Mouse (Mus musculus) right cerebral cortex, adult 18-20 months (tissue): ENCODE results near the gene Med12l.

Experiments used
- DNase-seq: peaks from one replicate; pipeline ENCODE4 v3.0.0; 2022; ENCODE audit warnings: mixed read lengths

Med12l gene

DNA sequence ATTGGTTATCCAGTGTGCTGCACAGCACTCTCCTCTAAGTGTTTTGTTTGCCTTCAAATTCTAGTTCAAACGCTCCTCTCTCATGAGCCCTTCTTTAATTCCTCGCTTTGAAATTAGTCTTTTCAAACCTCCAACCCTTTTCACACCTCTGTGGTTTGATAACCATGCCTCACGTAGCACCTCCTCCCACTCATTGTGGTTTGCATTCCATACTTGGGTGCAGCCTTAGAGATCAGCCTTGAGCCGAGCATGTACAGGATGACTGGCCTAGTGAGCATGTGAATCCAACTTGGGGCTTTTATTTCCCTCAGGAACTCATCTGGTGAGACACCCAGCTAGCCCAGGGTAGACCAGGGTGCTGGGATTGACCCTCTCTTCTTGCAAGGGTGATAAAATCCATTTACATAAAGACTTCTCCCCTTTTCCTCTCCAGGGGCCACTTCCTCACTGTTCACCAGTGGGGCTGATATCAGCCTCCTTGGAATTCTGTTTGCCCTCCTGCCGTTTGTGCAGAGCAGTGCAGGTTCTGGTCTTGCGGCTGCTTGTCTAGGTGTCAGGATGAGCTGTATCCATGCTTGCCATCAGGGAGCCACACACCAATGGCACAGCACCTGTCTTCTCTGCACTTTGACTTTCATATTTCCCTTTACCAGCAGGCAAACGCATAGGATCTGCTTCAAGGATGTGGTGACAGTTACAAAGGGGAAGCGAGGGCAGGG lies 198.3 kb downstream of the Med12l start:
- DNase-seq: no peak

- DNase-seq: no peak
Measured at GRCm38 (mm10) chr3:59204719-59205503, 199.3 kb downstream of the Med12l start.

- no peak for DNase-seq
Measured at GRCm38 (mm10) chr3:59205941-59206340, 200.3 kb downstream of the Med12l start.

GRCm38 (mm10) chr3:59208650-59209548 lies 203.3 kb downstream of the Med12l start:
- peak; percentile 40 for DNase-seq

GRCm38 (mm10) chr3:59210089-59210488 lies 204.5 kb downstream of the Med12l start:
- no peak for DNase-seq

DNA sequence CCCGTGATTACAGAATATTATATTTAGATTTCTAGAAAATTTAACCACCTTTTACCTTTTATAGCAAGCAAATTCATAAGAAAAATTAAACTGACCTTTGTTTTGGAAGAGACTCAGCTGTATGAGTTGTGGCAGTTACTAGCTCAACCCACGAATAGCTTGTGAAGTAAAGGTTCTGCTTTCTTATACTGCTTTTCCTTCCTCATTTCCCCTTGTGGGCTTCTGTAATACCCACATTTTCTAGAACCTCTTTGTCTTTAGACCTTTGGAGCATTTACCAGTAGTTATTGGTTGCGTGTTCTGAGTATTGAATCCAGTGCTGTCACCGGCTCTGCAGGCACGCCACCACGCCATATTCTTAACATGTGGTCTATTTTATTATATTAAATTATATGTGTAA lies 205.1 kb downstream of the Med12l start, which contains the start of gene P2ry13:
P2ry13 (minus strand) TSS at position 156 of the 400 bp plus-strand sequence.
- DNase-seq: no peak

- DNase-seq: no peak
Measured at GRCm38 (mm10) chr3:59211784-59212183, 206.2 kb downstream of the Med12l start.

DNA sequence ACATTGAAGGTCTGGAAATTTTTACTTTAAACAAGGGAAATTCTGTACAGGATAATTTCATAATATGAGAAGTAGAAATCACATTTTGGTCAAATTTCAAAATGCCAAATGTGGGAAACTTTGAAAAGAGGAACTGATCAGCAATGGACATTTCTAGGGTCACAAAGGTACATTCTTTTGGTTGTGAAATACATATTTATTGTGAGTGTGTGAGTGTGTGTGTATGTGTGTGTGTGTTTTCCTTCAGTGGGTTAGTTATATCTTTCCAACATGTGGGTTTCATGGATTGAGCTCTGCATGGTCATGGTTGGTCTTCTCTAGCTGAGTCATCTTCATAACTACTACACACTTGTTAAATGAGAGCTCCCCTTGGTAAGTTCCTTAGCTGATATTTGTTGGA lies 206.8 kb downstream of the Med12l start:
- DNase-seq: no peak

DNA sequence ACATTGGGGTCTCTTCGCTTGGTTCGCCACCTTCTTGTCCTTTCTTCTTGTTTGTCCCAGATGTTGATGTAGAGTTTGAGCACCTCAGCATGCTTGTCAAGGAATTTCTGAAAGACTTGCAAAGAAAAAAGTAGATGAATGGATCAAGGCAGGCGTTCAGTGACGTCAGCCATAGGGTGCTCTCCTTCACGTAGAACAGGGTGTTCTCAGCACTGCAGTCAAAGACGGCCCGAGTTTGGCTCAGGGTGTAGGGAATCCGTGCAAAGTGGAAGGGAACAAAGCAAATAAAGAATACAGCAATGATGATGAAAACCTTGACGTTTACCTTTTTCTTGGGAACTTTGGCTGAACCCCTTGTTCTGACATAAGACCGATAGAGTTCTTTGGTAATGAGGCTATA lies 211.6 kb downstream of the Med12l start:
- no peak for DNase-seq

GRCm38 (mm10) chr3:59219326-59219725 lies 213.7 kb downstream of the Med12l start:
- no peak for DNase-seq

DNA sequence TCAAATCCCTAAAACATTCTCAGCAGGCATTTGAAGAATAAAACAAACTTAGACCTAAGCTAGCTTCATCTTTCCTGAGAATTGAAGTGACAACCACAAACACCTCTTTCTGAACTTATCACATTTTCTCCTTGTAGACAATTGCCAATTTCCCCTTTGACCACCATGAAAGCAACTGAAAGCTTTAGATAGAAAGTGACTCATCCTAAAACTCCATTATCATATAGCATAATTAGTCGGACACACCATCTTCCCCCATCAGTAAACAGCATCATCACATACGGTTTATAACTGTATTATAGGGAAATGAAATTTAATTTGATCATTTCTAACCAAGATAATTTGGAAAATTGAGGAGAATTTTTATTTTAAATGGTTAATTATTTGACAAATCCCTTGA lies 216.7 kb downstream of the Med12l start:
- no peak for DNase-seq

- DNase-seq: no peak
Measured at GRCm38 (mm10) chr3:59225411-59225810, 219.8 kb downstream of the Med12l start.

- DNase-seq: no peak
Measured at GRCm38 (mm10) chr3:59227696-59228095, 222.1 kb downstream of the Med12l start.

- DNase-seq: peak; percentile 28
Measured at GRCm38 (mm10) chr3:59228730-59229551, 223.3 kb downstream of the Med12l start.

DNA sequence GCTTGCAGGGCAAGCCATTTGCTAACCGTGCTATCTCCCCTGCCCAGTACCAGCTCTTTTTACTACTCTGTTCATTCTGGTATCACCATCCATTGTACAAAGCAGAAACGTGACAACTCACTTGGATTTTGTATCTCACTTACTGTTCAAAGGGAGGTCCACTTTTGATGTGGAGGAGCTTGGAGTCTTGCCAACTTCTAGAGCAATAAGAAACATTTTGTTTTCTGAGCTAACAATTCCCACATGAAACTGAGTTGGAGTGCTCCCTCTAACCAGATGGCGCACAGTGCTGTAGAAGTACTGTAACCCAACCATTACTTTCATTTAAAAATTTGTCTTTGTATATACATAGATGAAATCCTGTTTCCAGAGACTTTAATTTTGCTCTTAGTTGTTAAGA lies 225.3 kb downstream of the Med12l start:
- DNase-seq: peak; percentile 43

DNA sequence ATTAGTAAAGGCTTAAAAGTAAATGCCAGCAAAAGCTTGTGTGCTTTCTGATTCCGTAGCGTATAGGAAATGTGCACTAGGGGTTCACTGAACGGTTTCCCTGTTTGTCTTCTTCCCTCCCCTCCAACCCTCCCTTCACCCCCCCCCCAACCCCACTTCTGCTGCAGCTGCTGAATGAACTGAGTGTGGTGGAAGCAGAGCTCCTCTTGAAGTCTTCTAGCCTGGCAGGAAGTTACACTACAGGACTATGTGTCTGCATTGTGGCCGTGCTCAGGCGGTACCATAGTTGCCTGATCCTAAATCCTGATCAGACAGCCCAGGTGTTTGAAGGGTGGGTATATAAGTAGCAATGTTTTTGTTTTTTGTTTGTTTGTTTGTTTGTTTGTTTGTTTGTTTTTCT lies 229.3 kb downstream of the Med12l start:
- no peak for DNase-seq

DNA sequence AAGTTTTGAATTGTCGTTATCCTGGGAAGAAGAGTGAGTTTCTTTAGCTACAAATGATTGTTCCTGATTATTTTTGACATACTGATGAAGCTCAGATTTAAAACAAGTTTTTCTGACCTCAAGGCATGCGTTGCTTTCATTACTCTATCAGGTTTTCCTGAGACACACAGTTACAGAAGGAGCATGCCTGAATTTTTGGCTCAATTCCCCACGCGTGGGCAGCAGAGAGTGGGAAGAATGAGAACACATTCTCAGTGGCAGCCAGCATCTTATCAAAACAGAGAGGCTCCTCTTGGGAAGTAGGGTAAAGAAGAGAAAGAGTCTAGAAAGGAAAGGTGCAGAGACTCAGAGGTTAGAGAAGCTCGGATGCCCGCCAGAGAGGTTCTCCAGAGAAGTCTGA lies 237.8 kb downstream of the Med12l start:
- DNase-seq: peak; percentile 91

DNA sequence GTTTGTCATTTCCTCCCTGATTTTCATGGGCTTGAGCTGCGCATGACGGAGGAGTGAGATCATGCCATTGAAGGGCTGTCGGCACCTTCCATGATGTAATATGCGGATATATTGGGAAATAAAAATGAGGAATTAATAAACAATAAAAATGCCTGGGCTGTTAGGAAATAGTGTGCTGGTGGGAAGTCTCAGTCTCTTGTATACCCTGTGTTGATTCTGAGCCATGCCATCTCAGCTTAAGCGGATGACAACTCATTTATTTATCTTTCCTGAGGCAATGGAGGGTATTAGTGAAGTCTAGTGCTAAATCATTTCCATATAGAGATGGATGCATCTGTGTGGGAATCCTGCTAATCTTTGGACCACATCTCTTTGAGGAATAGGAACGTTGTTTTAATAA lies 242.4 kb downstream of the Med12l start:
- DNase-seq: no peak

DNA sequence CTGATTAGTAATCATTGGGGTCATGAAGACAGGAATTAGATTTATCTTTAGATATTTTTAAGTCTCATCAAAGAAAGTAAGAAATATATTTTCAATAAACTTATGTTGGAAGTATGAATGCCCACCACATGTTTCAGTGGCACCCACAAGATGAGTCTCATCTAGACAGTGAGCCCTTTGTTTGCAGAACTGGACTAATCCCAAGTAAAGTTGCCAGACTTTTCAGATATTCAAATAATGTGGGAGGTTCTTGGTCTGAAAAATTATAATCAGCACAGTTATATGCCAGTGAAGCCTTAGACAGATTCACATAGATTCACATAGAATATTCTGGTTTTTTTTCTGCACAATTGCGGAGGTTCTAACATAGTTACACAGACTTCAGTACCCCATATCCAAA lies 244.8 kb downstream of the Med12l start:
- no peak for DNase-seq

- DNase-seq: no peak
Measured at GRCm38 (mm10) chr3:59257740-59258664, 252.4 kb downstream of the Med12l start.

- no peak for DNase-seq
Measured at GRCm38 (mm10) chr3:59260745-59261144, 255.1 kb downstream of the Med12l start.
